Mouse (Mus musculus) MN1 (cell line): Measurements from ENCODE around the gene Ctxn1.
"Not testable (repeated sequence)": the region's sequence is repeated elsewhere in the genome, so short reads cannot be mapped to it uniquely, and the experiment has no call there.

Experiments
- DNase-seq: peaks from one replicate; pipeline ENCODE4 v3.0.0-alpha.2; 2016; ENCODE audit warnings: low spot score

Gene Ctxn1

DNA sequence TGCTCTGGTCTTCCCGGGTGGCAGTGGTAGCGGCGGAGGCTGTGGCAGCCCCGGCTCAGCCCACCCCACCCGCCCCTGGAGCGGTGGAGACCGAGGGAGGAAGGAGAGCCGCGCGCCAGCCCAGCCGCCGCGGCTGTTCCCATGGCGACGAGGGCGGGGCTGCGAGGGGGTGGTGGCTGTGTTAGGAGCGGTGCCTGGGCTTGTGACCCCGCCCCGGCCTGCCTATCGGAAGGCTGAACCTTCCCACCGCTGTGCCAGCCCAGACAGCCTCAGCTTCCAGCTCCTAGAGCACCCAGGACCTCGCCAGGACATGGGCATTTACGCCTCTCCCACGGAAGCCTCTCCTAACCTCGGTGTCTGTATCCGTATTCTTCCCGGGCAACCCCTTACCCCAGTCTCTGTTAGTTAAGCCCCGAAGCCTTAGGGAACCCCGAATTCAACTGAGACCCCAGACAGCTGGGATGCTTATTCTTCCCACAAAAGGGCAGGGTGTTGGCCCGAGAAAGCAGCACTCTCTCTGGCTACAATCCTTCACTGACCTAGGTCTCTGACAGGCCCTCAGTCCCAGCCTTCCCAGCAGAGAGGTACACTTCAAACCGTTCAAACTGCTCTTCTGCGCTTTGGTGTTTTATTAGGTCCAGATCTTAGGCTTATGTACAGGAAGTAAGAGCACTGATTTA lies at the start of gene Ctxn1:
TSS of gene Ctxn1 (minus strand) at position 150 of the 680 bp plus-strand sequence.
- peak; percentile 99 for DNase-seq

DNA sequence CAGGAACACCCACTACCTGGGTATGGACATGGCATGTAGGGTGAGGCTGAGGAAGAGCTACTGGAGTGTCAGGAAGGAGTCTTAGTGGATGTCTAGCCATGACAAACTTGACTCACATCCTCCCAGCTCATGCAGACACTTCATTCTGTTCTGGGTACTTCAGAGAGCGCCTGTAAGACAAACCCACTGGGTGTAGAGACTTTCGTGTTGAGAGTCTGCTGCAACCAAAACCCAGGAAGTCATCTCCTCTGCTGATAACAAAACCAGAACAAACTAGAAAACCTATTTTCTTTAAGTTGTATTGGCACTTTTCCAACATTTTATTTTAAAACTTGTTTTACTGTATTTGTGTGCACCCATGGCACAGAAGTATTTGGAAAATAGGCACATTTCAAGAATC lies 46.8 kb upstream of the Ctxn1 start:
- no peak for DNase-seq

DNA sequence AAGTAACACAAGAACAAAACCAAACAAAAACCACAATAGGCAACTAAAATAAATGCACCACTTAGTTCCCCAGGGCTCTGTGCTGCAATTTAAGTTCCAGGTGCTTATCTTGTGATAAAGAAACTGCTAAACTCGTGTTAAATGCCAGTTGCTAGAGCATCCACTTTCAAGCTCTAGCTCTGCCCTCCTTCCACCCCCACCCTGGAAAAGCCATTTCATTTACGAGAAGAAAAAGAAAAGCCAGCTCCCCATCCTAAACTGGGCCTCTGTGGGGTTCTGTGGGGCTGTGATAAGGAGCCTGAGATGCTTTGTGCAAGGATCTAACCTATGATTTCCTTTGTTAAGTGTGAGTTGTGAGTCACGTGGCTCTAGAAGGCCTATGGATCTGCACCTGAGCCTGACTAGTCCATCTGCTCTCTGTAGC lies 45.1 kb upstream of the Ctxn1 start:
- DNase-seq: no peak

DNA sequence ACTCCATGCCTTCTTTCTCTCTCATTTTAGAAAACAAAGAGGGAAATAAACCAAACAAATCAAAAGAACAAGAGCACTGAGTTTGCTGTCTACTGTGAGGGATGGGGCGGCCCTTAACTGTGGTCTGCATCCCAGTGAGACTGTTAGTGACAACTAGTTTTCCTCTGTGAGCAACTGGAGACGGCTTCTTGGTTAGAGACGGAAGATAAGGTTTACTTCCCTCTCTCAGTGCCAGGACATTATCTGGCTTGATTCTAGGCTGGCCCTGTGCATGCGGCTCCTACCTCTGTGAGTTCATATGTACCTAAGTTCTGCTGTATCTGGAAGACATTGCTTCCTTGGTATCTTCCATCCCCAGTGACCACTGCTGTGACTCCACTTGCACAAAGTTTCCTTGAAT lies 38.7 kb upstream of the Ctxn1 start:
- no peak for DNase-seq

DNA sequence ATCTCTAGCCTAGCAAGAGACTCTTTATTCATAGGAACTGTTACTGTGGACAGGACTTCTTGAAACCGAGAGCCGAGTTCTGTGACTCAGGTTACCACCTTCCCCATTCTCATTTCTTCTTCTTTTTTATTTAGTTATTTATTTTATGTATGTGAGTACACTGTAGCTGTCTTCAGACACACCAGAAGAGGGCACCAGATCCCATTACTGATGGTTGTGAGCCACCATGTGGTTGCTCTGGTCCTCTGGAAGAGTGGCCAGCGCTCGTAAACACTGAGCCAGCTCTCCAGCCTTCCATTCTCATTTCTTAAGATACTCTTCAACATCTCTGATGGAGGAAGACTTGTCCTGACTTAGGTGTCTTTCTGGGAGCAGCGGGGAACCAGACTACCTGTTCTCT lies 33.7 kb upstream of the Ctxn1 start:
- DNase-seq: no peak

DNA sequence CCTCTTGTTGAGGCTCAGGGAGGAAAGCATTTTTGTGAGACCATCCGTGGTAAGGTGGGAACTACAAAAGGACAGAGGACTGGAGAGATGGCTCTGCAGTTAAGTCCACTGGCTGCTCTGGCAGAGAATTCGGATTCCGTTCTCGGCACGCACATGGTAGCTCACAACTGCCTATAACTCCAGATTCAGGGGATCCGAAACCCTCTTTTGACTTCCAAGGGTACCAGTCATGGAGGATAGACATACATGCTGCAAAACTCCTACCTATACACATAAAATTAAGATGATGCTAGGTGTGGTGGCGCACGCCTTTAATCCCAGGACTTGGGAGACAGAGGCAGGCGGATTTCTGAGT lies 17.0 kb upstream of the Ctxn1 start:
- DNase-seq: no peak

DNA sequence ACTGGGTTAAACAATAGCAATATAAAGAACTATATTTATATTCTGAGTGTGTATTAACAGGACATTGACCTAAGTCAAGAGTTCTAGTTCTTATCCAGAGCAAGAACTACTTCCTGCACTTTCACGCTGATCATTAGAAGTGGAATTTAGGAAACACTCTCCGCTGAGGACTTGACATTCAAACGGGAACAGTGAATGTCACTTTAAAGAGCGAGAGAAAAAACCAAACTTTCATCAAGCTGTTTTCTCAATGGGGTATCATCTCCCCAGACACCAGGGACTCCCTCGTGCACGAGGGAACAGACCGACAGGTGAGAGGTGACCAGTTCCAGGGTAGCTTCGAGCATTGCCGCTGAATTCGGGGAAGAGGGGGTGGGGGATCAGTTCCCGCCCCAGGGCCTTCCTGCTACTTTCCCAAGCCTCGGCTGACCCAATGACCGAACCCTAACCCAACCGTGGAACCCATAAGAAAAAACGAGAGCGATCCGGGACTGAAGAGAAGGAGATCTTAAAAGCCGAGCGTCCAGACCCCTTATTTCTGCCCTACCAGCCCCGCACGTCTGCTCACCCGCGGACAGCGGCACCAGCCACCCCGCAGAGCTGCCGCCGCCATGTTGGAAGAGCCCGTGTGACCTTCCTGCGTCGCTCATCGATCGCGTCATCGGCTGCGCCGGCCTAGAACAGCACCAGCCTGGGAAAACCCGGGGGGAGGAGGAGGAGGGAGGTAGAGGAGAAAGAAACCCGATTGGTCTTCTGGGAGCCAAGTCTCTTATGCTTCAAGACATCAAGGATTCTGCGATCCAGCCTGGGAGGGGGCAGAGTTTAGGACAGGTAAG lies 16.4 kb upstream of the Ctxn1 start, which contains the start of gene Timm44:
TSS of gene Timm44 (minus strand) at position 639 of the 836 bp plus-strand sequence.
- DNase-seq: peak; percentile 99

DNA sequence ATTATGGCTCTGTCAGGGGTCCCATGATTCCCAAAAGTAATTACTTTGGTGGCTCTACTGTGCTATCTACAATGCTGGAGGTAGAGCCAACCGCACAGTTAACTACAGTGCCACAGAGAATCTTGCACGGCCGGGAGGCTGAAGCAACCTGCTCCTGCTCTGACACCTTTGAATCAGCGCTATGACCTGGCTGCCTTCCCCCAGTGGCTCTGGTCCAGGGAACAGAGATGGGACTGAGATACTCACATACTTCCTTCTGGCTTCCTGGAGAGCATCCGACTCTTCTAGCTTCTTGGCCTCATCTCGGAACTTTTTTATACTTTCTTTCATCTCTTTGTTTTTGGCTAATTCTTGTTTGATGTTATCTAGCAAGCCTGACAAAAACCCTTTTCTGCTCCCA lies 10.5 kb upstream of the Ctxn1 start:
- no peak for DNase-seq

DNA sequence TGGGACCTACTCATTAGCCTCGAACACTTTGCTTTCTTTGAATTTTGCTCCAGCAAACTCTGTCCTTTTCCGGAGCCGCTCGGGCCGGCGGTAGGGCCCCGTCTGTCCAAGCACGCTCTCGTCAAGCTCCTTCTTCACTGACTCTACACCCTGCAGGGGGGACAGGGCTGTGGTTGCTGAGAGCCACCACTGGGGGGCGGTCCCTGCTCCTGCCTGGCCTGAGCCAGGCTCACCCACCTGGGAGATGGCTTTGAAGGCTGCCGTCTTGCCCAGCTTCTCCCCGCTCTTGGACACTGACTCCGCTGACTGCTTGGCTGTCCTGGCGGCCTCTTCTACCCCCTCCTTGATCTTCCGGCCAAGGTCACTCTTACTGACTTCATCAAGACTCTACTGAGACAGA lies 8.6 kb upstream of the Ctxn1 start:
- no peak for DNase-seq

DNA sequence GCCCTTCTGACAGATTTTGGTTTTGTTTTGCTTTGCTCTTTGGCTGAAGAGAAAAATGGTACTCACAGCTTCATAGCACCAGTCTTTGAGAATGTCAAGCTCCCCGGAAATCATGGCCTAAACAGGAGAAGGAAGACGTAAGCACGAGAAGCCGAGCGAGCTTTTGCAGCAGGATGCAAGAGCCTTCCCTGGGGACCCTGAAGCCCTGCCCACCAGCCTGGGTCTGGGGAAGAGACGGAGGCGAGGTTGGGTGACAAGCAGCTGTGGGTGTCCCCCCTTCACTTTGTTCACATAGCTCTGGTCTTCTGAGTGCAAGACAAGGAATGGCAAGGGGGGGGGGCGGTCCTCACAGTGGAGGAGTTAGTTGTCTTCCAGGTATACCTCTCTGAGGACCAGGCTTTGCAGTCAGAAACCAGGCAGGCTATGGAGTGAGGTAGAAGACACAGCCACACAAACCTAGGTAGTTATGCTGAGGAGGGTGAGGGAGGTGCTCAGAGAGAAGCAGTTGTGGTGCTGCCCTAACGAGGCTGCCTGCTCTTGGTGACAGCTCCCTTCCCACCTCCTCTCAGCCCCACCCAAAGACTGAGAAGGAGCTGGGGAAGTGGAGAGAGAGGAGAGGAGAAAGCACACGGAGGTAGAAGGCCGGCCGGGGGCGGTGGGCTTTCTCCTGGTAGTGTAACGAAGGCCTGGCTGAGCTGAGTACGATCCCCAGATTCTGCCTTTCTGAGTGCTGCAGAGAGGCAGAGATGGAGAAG lies 6.3 kb upstream of the Ctxn1 start:
- DNase-seq: no peak

DNA sequence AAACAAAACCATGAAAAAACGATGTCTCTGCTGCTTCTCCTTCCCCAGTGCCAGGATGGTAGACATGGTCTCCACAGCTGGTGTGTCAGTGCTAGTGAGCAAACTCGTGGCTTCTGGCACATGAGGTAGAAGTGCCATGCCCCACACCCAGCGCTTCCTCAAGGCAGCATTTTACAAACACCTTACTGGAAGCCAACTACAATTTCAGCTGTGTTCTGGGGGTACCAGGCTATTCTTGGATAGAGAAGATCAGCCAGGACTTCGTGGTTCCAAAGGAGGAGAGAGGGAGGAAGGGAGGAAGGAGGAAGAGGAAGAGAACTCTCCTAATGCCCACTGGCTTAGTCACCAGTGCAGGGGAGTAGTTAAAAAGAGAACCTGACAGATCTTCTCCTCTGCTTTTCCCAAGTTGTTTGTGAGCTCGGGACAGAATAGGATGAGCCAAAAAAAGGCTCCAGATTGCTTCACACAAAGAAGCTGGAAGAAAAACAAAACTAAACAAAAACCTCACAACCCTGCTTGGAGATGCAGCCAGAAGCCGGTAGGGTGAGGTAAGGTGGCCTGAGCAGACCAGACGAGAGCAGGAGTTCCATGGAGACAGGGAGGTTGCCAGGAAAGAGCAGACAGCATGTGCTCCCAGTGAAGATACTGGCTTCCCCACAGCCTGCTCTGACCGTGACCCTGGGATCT lies 4.2 kb upstream of the Ctxn1 start:
- DNase-seq: peak; percentile 51

DNA sequence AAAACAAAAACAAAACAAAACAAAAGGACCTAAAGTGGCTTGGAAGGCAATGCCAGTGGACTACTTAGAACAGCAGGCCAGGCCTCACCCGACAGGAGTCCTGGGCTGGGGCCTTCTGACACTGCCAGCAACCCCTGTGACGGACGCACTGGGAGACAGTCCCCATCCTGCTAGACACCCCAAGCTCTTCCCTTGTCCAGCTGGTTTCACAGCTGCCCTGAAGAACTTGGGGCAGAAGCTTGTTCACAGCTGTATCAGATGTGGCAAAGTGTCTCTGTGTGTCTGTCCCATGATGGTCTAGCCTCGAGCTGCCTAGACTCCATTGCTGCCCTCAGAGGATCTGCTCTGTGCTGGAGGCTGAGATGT lies 714 bp upstream of the Ctxn1 start:
- DNase-seq: no peak

DNA sequence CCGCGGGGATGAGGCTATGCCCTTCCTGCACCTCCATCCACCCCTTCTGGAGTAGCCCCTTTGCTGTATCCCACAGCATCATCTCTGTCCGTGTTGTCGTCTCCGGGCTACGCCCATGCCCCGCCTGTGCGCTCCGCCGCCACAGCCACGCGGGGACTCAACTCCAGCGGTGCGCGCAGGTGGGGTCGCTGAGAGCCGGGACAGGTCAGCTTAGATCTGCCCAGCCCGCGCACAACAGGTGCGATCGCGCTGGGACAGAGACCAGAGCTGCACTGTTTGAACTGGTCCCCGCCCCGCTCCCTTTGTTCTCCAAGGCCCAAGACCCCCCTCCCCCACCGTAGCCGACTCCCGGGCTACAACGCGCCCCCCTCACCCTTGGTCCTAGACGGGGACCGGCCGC lies 396 bp downstream of the Ctxn1 start:
- DNase-seq: peak; percentile 77

DNA sequence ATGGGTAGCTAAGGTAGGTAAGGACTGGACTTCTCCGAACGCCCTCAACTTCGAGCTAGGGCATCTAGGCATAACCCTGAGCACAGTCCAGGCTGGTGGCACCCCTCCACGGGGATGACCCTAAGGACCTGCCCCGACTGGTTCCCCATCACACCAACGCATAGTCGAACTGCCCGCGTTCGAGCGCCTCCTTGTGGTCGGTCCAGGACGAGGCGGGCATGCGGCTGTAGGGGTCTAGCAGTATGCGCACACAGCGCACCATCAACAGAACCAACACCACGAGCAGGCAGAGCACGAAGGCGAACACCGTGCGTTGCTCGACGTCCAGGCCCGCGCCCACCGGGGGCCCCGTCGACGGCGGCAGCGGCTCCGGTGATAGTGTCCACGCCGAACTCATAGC lies 841 bp downstream of the Ctxn1 start:
- DNase-seq: peak; percentile 91

DNA sequence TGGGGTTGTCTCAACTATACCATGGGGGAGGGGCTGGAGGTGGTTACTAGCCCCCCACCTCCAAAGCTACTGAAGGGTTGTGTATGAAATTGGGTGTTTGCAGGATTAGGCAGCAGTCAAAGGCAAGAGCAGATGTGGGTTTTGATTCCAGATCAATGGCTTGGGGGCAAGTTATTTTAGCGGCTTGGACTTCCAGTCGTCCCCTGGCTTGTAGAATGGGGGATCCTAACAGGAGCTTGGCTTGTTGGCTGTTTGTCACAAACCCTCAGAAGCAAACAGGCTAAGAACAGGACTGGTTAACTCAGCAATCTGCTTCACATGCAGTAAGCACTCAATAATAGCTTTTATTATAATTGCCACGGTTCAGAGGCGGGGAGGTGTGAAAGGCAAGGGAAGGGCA lies 1.7 kb downstream of the Ctxn1 start:
- no peak for DNase-seq

DNA sequence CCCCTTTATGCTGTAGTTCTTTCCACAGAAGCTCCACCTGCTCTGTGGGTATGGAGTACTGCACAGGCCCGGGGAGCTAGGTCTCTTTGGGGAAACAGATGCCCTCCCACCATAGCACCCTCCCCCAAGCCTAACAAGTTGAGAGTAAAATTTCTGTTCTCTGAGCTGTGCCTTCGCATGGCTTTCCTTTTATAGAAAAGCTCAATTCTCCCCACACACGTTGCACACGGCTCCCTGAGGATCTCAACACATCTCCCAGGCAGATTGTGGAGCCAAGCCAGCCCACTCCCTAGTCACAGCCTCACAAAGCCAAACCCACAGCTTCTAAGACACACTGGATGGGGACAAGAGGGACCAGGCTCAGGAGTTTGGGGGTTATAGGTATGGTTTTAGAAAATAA lies 2.2 kb downstream of the Ctxn1 start:
- DNase-seq: no peak

DNA sequence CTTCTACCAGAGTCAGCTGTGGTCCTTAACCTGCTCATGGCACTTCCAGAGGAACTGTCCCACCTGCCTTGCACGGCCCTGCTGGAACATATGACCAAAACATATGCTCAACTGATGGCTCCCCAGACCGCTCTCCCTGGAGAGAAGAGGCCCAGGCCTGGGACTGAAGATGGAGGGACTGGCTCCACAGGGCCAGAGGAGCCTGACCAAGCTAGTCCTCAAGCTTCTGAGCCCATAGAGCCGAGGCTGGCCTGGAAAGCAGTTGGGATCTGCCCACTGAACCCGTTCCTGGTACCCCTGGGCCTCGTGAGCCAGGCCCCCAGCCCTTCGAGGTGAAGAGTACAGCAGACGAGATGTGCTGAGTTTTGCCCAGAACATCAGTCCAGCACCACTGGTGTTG lies 3.6 kb downstream of the Ctxn1 start:
- not testable (repeated sequence) for DNase-seq

DNA sequence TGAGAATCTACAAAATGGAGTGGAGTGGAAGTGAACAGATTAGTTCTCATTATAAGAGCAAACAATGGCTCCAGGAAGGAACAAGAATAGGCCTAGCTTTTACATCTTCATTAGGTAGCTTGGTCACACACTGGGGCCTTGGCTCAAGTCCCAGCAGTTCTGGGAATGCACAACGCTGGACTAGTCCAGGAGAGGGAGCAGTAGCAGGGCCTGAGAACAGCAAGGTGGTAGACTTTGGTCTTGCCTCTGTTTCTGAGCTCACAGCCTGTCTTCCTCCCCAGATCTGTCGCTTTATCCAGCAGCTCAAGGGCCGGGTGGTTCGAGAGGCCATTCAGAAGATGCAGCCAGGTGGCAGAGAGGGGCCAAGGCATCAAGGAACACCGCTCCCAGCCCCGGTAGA lies 5.1 kb downstream of the Ctxn1 start:
- DNase-seq: peak; percentile 93

DNA sequence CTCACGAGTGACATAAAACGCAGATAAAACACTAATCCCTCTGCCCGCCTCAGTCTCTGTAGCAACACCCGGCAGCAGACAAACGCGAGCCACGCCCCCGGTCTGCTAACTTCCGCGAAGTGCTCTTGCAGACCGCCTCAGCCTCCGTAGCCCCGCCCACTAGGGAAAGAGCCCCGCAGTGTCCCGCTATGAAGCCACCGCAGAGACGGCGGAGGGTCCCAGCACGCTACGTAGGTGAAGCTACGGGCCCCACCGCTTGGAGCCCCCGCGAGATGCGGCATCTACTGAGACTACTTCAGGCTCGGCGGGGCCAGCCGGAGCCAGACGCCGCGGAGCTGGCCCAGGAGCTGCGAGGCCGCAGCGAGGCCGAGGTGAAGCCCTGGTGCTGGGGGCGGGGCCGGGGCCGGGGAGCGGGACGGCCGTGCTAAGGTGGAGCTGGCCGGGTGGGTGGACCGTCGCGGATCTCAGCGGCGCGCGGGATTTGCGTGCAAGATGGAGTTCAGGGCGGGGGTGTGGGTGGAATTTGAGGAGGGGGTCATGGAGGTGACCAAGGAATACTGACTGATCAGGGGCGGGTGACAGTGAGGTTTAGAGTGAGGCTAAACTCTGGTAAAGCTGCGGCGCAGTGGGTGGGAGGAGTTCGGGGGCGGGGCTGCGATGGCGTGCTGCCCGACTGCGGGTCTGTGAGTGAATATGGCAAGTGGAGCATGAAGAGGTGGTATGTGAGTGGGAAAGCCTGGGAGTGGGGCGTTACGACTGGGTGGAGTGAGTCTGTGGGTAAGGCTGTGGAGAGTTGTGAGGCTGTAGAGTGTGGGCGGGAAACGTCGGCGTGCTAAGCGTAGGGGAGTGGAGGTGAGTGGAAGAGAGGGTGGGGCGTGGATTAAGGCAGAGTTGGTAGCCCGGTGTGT lies 5.9 kb downstream of the Ctxn1 start, which contains the start of gene Snapc2:
TSS of gene Snapc2 (plus strand) at position 147 of the 908 bp plus-strand sequence.
- peak; percentile 99 for DNase-seq

DNA sequence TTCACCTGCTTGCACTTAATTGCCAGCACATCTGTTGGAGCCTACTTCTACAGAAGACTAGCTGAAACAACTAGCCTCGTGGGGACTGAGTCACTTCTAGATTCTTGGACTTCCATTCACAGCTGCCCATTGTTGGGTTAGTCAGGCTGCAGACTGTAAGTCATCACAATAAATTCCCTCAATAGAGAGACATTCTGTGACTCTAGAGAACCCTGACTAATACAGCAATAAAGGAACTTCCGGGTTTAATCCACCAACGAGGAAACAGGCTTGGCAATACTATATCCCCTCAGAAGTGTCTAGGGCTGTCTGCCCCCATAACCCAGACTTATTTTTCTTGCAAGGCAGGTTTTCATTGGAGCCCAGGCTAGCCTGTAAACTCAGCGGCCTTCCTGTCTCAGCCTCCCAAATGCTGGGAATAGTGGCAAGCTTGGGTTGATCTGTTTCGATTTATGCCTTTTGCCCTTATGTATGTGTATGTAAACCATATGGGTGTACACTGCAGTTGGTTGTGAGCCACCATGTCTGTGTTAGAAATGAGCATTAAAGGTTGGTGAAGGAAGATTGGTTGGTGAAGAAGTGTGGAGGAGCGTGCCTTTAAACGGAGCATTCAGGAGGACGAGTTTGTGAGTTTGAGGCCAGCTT lies 6.8 kb downstream of the Ctxn1 start:
- no peak for DNase-seq
